Mouse (Mus musculus): Measurements from ENCODE around the gene Grid1.

Grid1 gene

GRCm38 (mm10) chr14:35008674-35009073 is 188.8 kb downstream of the Grid1 start:
- in situ Hi-C loops (cut with MboI) = no loop called here

DNA sequence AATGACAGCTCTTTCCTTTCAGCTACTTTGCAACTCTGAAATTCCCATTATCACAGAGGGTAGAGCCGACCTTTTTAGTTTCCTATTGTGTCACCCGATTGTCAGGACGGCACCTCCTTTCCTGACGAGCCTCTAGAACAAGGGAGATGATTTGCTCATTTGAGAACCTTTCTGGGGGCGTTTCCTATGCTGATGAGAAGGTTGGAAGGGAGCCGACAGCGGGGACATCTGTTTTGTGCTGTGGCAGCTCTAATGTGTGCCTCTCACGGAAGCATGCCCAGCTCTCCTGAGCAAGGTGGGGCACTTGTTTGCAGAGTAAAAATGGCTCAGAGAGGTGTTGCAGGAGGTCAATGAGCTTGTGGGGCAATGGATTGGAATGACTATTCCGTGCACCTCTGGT is 189.2 kb downstream of the Grid1 start:
- in situ Hi-C loops (cut with MboI) = no loop called here

DNA sequence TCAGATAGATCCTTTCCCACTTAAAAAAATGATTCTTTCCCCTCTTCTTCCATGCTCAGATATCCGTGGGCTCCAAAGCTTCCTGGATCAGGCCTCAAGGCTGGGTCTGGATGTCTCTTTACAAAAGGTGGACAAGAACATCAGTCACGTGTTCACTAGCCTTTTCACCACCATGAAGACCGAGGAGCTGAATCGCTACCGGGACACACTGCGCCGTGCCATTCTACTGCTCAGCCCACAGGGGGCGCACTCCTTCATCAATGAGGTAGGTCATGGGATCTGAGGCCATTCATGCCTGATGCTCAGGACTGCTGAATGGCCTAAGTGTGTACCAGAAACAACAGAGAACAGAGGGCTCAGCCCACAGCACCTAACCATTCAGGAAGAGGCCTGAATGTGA is 206.8 kb downstream of the Grid1 start:
- in situ Hi-C loops (cut with MboI) = no loop called here

GRCm38 (mm10) chr14:35027501-35028140 is 207.7 kb downstream of the Grid1 start:
- in situ Hi-C loops (cut with MboI) = no loop called here

GRCm38 (mm10) chr14:35029626-35030025 is 209.7 kb downstream of the Grid1 start:
- in situ Hi-C loops (cut with MboI) = no loop called here

DNA sequence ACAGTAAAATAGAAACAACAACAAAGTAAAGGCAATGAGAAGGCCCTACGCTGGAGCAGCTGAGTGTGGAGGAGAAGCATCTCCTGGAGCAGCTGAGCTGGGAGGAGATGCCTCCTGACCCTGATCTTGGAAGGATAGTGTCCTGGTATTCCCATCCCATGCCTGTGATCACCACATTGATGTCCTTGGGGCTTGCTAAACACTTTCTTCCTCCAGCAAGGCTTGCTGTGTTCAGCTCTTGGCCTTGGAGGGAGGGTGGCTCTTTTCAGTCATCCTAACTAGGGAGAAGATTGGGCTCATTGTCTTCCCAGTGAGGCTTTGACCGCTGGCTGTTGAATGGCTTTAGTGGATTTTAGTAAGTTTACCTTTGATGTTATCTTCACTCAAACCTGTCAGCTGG is 210.4 kb downstream of the Grid1 start:
- in situ Hi-C loops (cut with MboI) = no loop called here

GRCm38 (mm10) chr14:35032283-35032682 is 212.4 kb downstream of the Grid1 start:
- in situ Hi-C loops (cut with MboI) = no loop called here

GRCm38 (mm10) chr14:35044268-35044667 is 224.4 kb downstream of the Grid1 start:
- in situ Hi-C loops (cut with MboI) = no loop called here

DNA sequence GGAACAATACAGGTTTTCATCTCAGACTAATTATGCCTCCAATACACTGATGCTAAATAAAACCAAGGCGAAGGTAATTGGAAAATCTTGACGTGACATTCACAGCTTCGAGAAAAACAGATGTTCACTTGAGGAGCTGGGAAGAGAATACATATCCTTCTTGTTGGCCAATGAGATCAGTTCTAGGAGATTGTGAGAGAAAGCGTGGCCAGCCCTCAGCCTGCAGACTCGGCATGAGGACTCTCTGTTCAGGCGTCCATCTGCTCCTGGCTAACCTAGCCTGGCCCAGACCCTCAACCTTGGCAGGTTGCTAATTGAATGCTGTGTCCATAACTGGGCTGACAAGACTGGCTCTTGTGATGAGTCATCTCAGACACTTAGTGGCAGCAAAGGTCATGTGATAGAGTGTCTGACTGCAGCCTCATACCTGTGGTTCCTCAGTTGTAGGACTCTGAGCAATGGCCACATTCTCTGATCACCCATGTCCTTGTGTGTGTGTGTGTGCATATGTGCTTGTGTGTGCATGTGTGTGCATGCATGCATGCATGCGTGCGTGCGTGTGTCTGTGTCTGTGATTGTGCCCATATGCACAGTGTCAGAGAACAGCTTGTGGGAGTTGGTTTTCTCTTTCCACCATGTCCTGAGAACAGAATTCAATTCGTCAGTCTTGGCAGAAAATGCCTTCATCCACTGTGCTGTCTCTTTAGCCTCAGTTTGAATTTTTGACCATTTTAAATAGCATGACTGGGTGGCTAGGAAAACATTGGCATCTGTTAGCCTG is 225.2 kb downstream of the Grid1 start:
- in situ Hi-C loops (cut with MboI) = no loop called here

GRCm38 (mm10) chr14:35049231-35049630 is 229.3 kb downstream of the Grid1 start:
- in situ Hi-C loops (cut with MboI) = no loop called here

GRCm38 (mm10) chr14:35054139-35054538 is 234.2 kb downstream of the Grid1 start:
- in situ Hi-C loops (cut with MboI) = no loop called here

GRCm38 (mm10) chr14:35074636-35075035 is 254.7 kb downstream of the Grid1 start:
- in situ Hi-C loops (cut with MboI) = no loop called here

DNA sequence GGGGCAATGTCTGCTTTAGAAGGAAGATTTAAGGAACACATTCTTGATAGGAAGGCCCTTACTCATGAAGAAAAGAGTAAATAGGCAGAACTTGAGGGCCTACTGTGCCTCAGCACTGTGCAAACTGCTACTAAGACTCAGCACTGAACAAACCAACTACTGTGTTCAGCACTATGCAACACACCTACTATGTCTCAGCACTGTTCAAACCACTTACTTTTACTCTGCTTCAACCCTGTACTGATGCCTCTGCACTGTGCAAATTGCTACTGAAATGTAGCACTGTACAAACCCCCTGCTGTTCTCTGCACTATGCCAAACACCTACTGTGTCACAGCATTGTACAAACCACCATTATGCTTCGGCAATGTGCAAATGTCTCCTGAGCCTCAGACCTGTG is 260.0 kb downstream of the Grid1 start:
- in situ Hi-C loops (cut with MboI) = no loop called here

DNA sequence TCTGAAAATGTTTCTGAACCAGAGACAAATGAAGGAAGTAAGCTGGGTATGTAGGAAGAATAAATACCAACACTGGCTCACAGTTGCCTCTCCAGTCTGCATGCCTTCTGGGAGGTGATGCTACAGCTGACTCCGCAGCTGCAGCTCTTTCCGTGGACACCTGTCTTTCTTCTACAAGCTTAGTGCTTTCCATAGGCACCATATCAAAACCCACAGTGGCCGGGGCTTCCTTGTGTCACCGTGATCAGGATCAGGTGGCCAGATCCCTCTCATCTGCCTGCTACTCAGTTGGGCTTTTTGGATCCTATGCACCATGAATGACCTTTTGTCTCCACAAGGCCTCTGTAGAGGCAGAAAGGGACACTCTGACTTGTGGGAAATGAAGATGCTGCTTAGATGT is 272.7 kb downstream of the Grid1 start:
- in situ Hi-C loops (cut with MboI) = no loop called here

- in situ Hi-C loops (cut with MboI) = no loop called here
Measured at GRCm38 (mm10) chr14:35093561-35094186, 273.8 kb downstream of the Grid1 start.

DNA sequence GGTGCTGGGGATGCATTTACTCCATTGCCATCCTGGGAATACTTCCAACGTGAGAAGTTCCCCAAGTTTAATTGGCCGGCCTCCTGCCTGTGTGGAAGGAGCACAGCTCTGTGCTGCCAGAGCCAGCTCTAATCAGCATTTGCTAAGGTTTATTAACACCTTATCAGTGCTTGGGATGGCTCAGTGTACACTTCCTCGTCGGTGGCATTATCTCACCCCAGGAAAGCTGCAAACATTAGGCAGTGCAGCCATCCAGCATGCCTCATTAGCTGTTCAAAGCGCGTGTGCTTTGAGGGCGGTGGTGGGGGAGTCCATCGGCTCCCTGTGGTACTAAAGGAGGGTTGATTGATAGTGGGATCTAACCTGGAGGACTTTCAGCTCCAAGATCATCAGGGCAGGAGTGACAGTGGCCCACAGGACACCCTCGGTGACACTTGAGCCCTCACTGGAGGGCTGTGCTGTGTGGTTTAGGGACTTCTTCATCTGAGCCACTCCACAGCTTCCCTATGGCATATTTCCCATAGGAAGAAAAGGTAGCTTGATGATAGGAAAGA is 275.7 kb downstream of the Grid1 start:
- in situ Hi-C loops (cut with MboI) = no loop called here

DNA sequence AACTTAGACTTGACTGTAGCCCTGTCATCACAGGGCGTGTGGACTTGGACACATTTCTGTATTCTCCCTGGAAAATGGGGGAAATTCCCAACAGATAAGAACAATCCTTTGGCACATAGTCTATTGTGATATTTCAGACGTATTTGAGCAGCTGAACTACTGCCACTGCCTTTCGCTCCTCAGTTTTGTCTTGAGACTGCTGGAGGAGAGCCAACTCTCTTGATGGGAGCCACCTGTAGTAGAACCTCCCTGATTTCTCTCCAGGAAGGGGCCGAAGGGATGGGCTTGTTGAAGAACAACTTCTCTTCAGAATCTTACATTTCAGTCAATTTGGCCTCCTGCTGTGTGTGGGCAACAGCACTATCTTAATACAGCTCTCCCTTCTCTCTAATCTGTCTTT is 276.2 kb downstream of the Grid1 start:
- in situ Hi-C loops (cut with MboI) = no loop called here

- in situ Hi-C loops (cut with MboI) = no loop called here
Measured at GRCm38 (mm10) chr14:35097166-35097565, 277.3 kb downstream of the Grid1 start.

DNA sequence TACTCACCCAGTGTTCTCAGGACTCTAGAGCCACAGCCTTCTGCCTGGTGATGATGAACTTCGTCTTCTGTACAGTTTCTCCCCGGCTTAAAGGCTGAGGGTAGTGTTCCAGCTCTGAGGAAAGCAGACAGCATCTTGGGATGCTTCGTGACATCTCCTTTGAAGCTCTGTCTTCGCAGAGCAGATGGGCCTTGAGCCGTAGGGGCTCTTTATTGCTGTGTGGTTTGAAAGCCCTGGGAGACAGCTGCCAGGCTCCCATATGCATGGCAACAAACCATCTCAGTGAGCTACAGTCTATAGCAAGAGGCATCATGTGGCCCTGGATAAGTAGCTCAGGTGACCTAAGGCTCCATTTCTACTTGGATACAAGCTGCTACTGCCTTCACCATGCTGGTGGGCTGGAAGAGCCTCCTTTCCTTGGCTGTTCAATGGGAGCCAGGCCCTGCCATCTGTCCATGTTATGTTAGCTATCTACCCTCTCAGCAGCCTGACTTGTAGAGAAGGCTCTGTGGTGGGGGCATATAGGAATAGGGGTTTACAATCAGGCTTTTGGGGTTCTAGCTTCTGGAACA is 283.8 kb downstream of the Grid1 start:
- in situ Hi-C loops (cut with MboI) = no loop called here

GRCm38 (mm10) chr14:35107596-35107995 is 287.7 kb downstream of the Grid1 start:
- in situ Hi-C loops (cut with MboI) = no loop called here

DNA sequence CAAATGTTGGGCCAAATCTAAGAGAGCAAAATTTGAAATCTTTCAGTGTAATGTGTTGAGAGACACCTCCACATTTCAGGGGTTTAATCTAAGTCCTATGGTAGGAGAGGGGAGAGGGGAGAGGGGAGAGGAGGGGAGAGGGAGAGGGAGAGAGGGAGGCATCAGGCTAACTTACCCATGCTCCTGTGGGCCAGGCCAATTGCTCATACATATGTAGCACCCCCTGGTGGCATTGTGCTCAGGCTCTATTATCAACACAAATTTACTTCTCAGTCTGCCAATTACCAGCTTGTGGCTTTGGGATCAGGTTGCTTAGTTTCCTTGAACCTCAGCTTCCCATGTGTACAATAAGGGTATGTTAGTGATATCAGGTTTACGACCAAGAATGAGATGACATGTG is 291.0 kb downstream of the Grid1 start:
- in situ Hi-C loops (cut with MboI) = no loop called here
